Mouse (Mus musculus): ENCODE measurements around the gene 5330417H12Rik. TPM values are rescaled to one million over a fixed set of nuclear protein-coding genes. Genes with fewer than 3 reads are reported as not detected.

The 5330417H12Rik gene
- polyA plus RNA-seq, 2 experiments = not detected

DNA sequence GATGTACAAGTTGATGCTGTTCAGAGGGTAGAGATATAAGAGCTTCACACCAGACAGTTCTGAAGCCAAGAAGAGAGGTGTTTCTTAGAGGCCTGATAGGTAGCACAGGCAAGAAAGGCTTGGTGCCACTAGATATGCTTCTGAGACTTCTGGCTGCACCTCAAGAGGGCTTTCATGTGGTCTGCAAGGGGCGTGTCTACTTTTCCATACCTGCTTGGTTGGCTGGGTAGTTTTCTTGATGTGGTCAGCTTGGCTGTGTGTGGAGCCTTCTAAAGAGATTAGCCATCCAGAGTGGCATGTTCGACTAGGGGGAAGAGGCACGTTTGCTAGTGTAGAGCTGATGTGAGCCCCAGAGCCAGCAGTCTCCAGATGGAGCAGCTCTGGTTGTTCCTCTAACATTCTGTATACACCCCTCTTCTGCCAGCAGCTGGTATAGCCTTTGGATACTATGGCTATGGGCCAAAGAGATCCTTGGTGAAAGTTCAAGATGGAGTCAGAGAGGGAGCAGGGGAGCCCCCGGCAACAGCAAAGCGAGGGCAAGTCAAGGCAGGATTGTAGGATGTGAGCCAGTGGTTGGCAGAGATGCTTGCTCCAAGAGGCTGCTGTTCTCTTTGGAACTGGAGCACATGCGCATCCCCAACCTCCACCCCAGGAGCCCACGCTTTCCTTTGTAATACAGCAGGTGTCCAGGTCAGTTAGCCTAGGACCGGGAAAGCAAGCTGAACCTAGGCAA is 34.4 kb upstream of the 5330417H12Rik start:
- Histone ChIP-seq H3K27me3 (ENCODE audit: control insufficient read depth, insufficient read depth, low read length) (no peaks in the 10 kb centered on the region), H3K36me3 (replicated peaks; ENCODE audit: control insufficient read depth, insufficient read depth, low read depth) (no peaks in the 10 kb centered on the region), H3K4me2 (ENCODE audit: low read depth) (no peak overlapping the region), H3K4me1 (replicated peaks; ENCODE audit: control insufficient read depth in 2 of 2, insufficient read depth in 2 of 2, low read length in 1 of 2) (peaks cover 0 to 5% of the 10 kb centered on the region in 2 experiments; a peak in 2 of 4 replicates), H3K9me3 (ENCODE audit: control insufficient read depth, low read length) (no peaks in the 10 kb centered on the region), H3K27ac (no peak overlapping the region), H3K4me3 (ENCODE audit: insufficient read depth in 1 of 2, low read depth in 2 of 2, low read length in 2 of 2) (no peak overlapping the region), H3K9ac (replicated peaks) (no peak overlapping the region)
- ATAC-seq (ENCODE audit: insufficient read depth) = no peak
- TF ChIP-seq CTCF (IDR thresholded peaks at IDR 0.05; ENCODE audit: low read depth) = no peak
- no peak for TF ChIP-seq EP300 (IDR thresholded peaks at IDR 0.05; ENCODE audit: low read depth)
- WGBS (ENCODE audit: insufficient replicate concordance) = 60% methylated on average over 8 of the region's 8 CpGs
- no peak for DNase-seq (ENCODE audit: low read depth in 3 of 3, low spot score in 3 of 3)

- Histone ChIP-seq H3K4me1 (replicated peaks; ENCODE audit: control insufficient read depth in 2 of 2, insufficient read depth in 2 of 2, low read length in 1 of 2) (no peaks in the 10 kb centered on the region; a peak in 1 of 4 replicates), H3K36me3 (replicated peaks; ENCODE audit: control insufficient read depth, insufficient read depth, low read depth) (no peaks in the 10 kb centered on the region), H3K4me2 (ENCODE audit: low read depth) (no peak overlapping the region), H3K27ac (no peak overlapping the region), H3K9ac (replicated peaks) (no peak overlapping the region), H3K9me3 (ENCODE audit: control insufficient read depth, low read length) (no peaks in the 10 kb centered on the region), H3K27me3 (ENCODE audit: control insufficient read depth, insufficient read depth, low read length) (no peaks in the 10 kb centered on the region), H3K4me3 (ENCODE audit: insufficient read depth in 1 of 2, low read depth in 2 of 2, low read length in 2 of 2) (no peak overlapping the region)
- no peak for ATAC-seq (ENCODE audit: insufficient read depth)
- DNase-seq (ENCODE audit: low read depth in 3 of 3, low spot score in 3 of 3) = no peak
- no peak for TF ChIP-seq EP300 (IDR thresholded peaks at IDR 0.05; ENCODE audit: low read depth)
- no peak for TF ChIP-seq CTCF (IDR thresholded peaks at IDR 0.05; ENCODE audit: low read depth)
- WGBS (ENCODE audit: insufficient replicate concordance) = 20% methylated on average over 6 of the region's 6 CpGs
These were observed 31.5 kb upstream of the 5330417H12Rik start for GRCm38 (mm10) chr7:107656451-107656850.

- TF ChIP-seq EP300 (IDR thresholded peaks at IDR 0.05; ENCODE audit: low read depth) (no peak), CTCF (IDR thresholded peaks at IDR 0.05; ENCODE audit: low read depth) (no peak)
- Histone ChIP-seq H3K4me1 (replicated peaks; ENCODE audit: control insufficient read depth in 2 of 2, insufficient read depth in 2 of 2, low read length in 1 of 2) (no peaks in the 10 kb centered on the region; a peak in 1 of 4 replicates), H3K4me3 (ENCODE audit: insufficient read depth in 1 of 2, low read depth in 2 of 2, low read length in 2 of 2) (no peak overlapping the region), H3K9ac (replicated peaks) (no peak overlapping the region), H3K27ac (no peak overlapping the region), H3K9me3 (ENCODE audit: control insufficient read depth, low read length) (no peaks in the 10 kb centered on the region), H3K27me3 (ENCODE audit: control insufficient read depth, insufficient read depth, low read length) (no peaks in the 10 kb centered on the region), H3K36me3 (replicated peaks; ENCODE audit: control insufficient read depth, insufficient read depth, low read depth) (no peaks in the 10 kb centered on the region), H3K4me2 (ENCODE audit: low read depth) (no peak overlapping the region)
- 59% methylated on average over 1 of the region's 1 CpGs for WGBS (ENCODE audit: insufficient replicate concordance)
- no peak for ATAC-seq (ENCODE audit: insufficient read depth)
- DNase-seq (ENCODE audit: low read depth in 3 of 3, low spot score in 3 of 3) = no peak
These were observed 26.9 kb upstream of the 5330417H12Rik start for GRCm38 (mm10) chr7:107651821-107652220.

- no peak for ATAC-seq (ENCODE audit: insufficient read depth)
- TF ChIP-seq CTCF (IDR thresholded peaks at IDR 0.05; ENCODE audit: low read depth) = no peak
- no peak for TF ChIP-seq EP300 (IDR thresholded peaks at IDR 0.05; ENCODE audit: low read depth)
- Histone ChIP-seq H3K4me1 (replicated peaks; ENCODE audit: control insufficient read depth in 2 of 2, insufficient read depth in 2 of 2, low read length in 1 of 2) (no peaks in the 10 kb centered on the region; a peak in 1 of 4 replicates), H3K27me3 (ENCODE audit: control insufficient read depth, insufficient read depth, low read length) (no peaks in the 10 kb centered on the region), H3K36me3 (replicated peaks; ENCODE audit: control insufficient read depth, insufficient read depth, low read depth) (no peaks in the 10 kb centered on the region), H3K27ac (no peak overlapping the region), H3K9me3 (ENCODE audit: control insufficient read depth, low read length) (no peaks in the 10 kb centered on the region), H3K4me3 (ENCODE audit: insufficient read depth in 1 of 2, low read depth in 2 of 2, low read length in 2 of 2) (no peak overlapping the region), H3K9ac (replicated peaks) (no peak overlapping the region), H3K4me2 (ENCODE audit: low read depth) (no peak overlapping the region)
- 65% methylated on average over 7 of the region's 7 CpGs for WGBS (ENCODE audit: insufficient replicate concordance)
- DNase-seq (ENCODE audit: low read depth in 3 of 3, low spot score in 3 of 3) = no peak
These were observed 25.0 kb upstream of the 5330417H12Rik start for GRCm38 (mm10) chr7:107649990-107650389.

GRCm38 (mm10) chr7:107648937-107649688 is 24.2 kb upstream of the 5330417H12Rik start:
- TF ChIP-seq EP300 (IDR thresholded peaks at IDR 0.05; ENCODE audit: low read depth) (no peak), CTCF (IDR thresholded peaks at IDR 0.05; ENCODE audit: low read depth) (no peak)
- ATAC-seq (ENCODE audit: insufficient read depth) (no peak), DNase-seq (ENCODE audit: low read depth in 3 of 3, low spot score in 3 of 3) (no peak)

More at GRCm38 (mm10) chr7:107648937-107649688, 24.2 kb upstream of the 5330417H12Rik start:
- H3K27ac ChIP-seq = no peak overlapping the region
- H3K4me3 ChIP-seq (ENCODE audit: insufficient read depth in 1 of 2, low read depth in 2 of 2, low read length in 2 of 2) = no peak overlapping the region
- H3K36me3 ChIP-seq (replicated peaks; ENCODE audit: control insufficient read depth, insufficient read depth, low read depth) = no peaks in the 10 kb centered on the region
- whole genome bisulfite sequencing (ENCODE audit: insufficient replicate concordance) = 70% methylated on average over 12 of the region's 12 CpGs
- H3K9ac ChIP-seq (replicated peaks) = no peak overlapping the region
- no peaks in the 10 kb centered on the region for H3K27me3 ChIP-seq (ENCODE audit: control insufficient read depth, insufficient read depth, low read length)
- H3K4me1 ChIP-seq (replicated peaks; ENCODE audit: control insufficient read depth in 2 of 2, insufficient read depth in 2 of 2, low read length in 1 of 2) = no peaks in the 10 kb centered on the region; a peak in 1 of 4 replicates
- no peak overlapping the region for H3K4me2 ChIP-seq (ENCODE audit: low read depth)
- no peaks in the 10 kb centered on the region; the same call in 1 of the 2 replicates for H3K9me3 ChIP-seq (ENCODE audit: control insufficient read depth, low read length)
